Mouse (Mus musculus): ENCODE data around the gene Rxra. TPM values are rescaled to one million over a fixed set of nuclear protein-coding genes. Genes with fewer than 3 reads are reported as not detected.
A peak's percentile ranks its signal among the peaks of the same experiment; 100 is the strongest.

Gene Rxra
- polyA plus RNA-seq, 1 experiment from 2014 or later, result 4.2 TPM

- peak overlapping the region; percentile 74 for H3K4me3 ChIP-seq (ENCODE audit: low read depth, low read length)
- WGBS (ENCODE audit: insufficient replicate concordance), result under 1% methylated on average over 66 of the region's 77 CpGs
- no peaks in the 10 kb centered on the region for H3K9me3 ChIP-seq (replicated peaks; ENCODE audit: control insufficient read depth, low read length)
- peaks cover 47% of the 10 kb centered on the region for H3K4me1 ChIP-seq (ENCODE audit: control insufficient read depth, insufficient read depth, low read length)
- peak overlapping the region; percentile 96 for H3K9ac ChIP-seq (ENCODE audit: low read depth, low read length)
- no peak for ATAC-seq (replicated peaks; ENCODE audit: insufficient number of reproducible peaks, low FRiP score, low TSS enrichment)
- H3K27ac ChIP-seq (ENCODE audit: low read depth, low read length), result peak overlapping the region; percentile 95
- H3K27me3 ChIP-seq (ENCODE audit: control insufficient read depth, insufficient read depth, low read length), result peaks cover 12% of the 10 kb centered on the region; the same call in 1 of the 2 replicates
- H3K36me3 ChIP-seq (ENCODE audit: control insufficient read depth, insufficient read depth, low read length), result no peaks in the 10 kb centered on the region
- H3K4me2 ChIP-seq, result peak overlapping the region; percentile 98
These were observed 1.4 kb downstream of the Rxra start for GRCm38 (mm10) chr2:27677411-27678310.

GRCm38 (mm10) chr2:27678331-27678730, 2.1 kb downstream of the Rxra start:
- Histone ChIP-seq H3K36me3 (ENCODE audit: control insufficient read depth, insufficient read depth, low read length) (no peaks in the 10 kb centered on the region), H3K27ac (ENCODE audit: low read depth, low read length) (peak overlapping the region; percentile 95), H3K9me3 (replicated peaks; ENCODE audit: control insufficient read depth, low read length) (no peaks in the 10 kb centered on the region), H3K9ac (ENCODE audit: low read depth, low read length) (peak overlapping the region; percentile 96), H3K27me3 (ENCODE audit: control insufficient read depth, insufficient read depth, low read length) (peaks cover 12% of the 10 kb centered on the region; the same call in 1 of the 2 replicates), H3K4me3 (ENCODE audit: low read depth, low read length) (peak overlapping the region; percentile 74), H3K4me1 (ENCODE audit: control insufficient read depth, insufficient read depth, low read length) (peaks cover 52% of the 10 kb centered on the region), H3K4me2 (peak overlapping the region; percentile 98)
- ATAC-seq (replicated peaks; ENCODE audit: insufficient number of reproducible peaks, low FRiP score, low TSS enrichment), result no peak
- 21% methylated on average over 4 of the region's 4 CpGs for WGBS (ENCODE audit: insufficient replicate concordance)

GRCm38 (mm10) chr2:27678836-27679480, 2.7 kb downstream of the Rxra start:
- Histone ChIP-seq H3K27ac (ENCODE audit: low read depth, low read length) (peak overlapping the region; percentile 95), H3K4me2 (peak overlapping the region; percentile 98), H3K9ac (ENCODE audit: low read depth, low read length) (peak overlapping the region; percentile 96), H3K4me1 (ENCODE audit: control insufficient read depth, insufficient read depth, low read length) (peaks cover 55% of the 10 kb centered on the region), H3K9me3 (replicated peaks; ENCODE audit: control insufficient read depth, low read length) (no peaks in the 10 kb centered on the region), H3K36me3 (ENCODE audit: control insufficient read depth, insufficient read depth, low read length) (no peaks in the 10 kb centered on the region), H3K4me3 (ENCODE audit: low read depth, low read length) (peak overlapping the region; percentile 74), H3K27me3 (ENCODE audit: control insufficient read depth, insufficient read depth, low read length) (peaks cover 11% of the 10 kb centered on the region; the same call in 1 of the 2 replicates)
- no peak for ATAC-seq (replicated peaks; ENCODE audit: insufficient number of reproducible peaks, low FRiP score, low TSS enrichment)
- 29% methylated on average over 7 of the region's 7 CpGs for WGBS (ENCODE audit: insufficient replicate concordance)

GRCm38 (mm10) chr2:27679621-27680025, 3.4 kb downstream of the Rxra start:
- Histone ChIP-seq H3K4me2 (peak overlapping the region; percentile 98), H3K36me3 (ENCODE audit: control insufficient read depth, insufficient read depth, low read length) (no peaks in the 10 kb centered on the region), H3K9me3 (replicated peaks; ENCODE audit: control insufficient read depth, low read length) (no peaks in the 10 kb centered on the region), H3K9ac (ENCODE audit: low read depth, low read length) (peak overlapping the region; percentile 96), H3K27ac (ENCODE audit: low read depth, low read length) (peak overlapping the region; percentile 95), H3K27me3 (ENCODE audit: control insufficient read depth, insufficient read depth, low read length) (peaks cover 5% of the 10 kb centered on the region; the same call in 1 of the 2 replicates), H3K4me1 (ENCODE audit: control insufficient read depth, insufficient read depth, low read length) (peaks cover 62% of the 10 kb centered on the region), H3K4me3 (ENCODE audit: low read depth, low read length) (peak overlapping the region; percentile 74)
- ATAC-seq (replicated peaks; ENCODE audit: insufficient number of reproducible peaks, low FRiP score, low TSS enrichment), result 0 out of 2 replicates have a peak, but pooled peaks have one; percentile 21
- WGBS (ENCODE audit: insufficient replicate concordance), result 19% methylated on average over 3 of the region's 3 CpGs

GRCm38 (mm10) chr2:27680058-27680457, 3.8 kb downstream of the Rxra start:
- 40% methylated on average over 6 of the region's 6 CpGs for WGBS (ENCODE audit: insufficient replicate concordance)
- 0 out of 2 replicates have a peak, but pooled peaks cover 3% of the 10 kb centered on the region for H3K27me3 ChIP-seq (ENCODE audit: control insufficient read depth, insufficient read depth, low read length)
- H3K27ac ChIP-seq (ENCODE audit: low read depth, low read length), result peak overlapping the region; percentile 95
- H3K4me2 ChIP-seq, result peak overlapping the region; percentile 98
- 0 out of 2 replicates have a peak, but pooled peaks have one; percentile 7 for ATAC-seq (replicated peaks; ENCODE audit: insufficient number of reproducible peaks, low FRiP score, low TSS enrichment)
- H3K4me3 ChIP-seq (ENCODE audit: low read depth, low read length), result peak overlapping the region; percentile 25
- H3K9me3 ChIP-seq (replicated peaks; ENCODE audit: control insufficient read depth, low read length), result no peaks in the 10 kb centered on the region
- H3K4me1 ChIP-seq (ENCODE audit: control insufficient read depth, insufficient read depth, low read length), result peaks cover 66% of the 10 kb centered on the region
- peak overlapping the region; percentile 70 for H3K9ac ChIP-seq (ENCODE audit: low read depth, low read length)
- no peaks in the 10 kb centered on the region for H3K36me3 ChIP-seq (ENCODE audit: control insufficient read depth, insufficient read depth, low read length)

GRCm38 (mm10) chr2:27680595-27680994, 4.4 kb downstream of the Rxra start:
- ATAC-seq (replicated peaks; ENCODE audit: insufficient number of reproducible peaks, low FRiP score, low TSS enrichment), result no peak
- H3K4me1 ChIP-seq (ENCODE audit: control insufficient read depth, insufficient read depth, low read length), result peaks cover 66% of the 10 kb centered on the region
- H3K4me3 ChIP-seq (ENCODE audit: low read depth, low read length), result no peak overlapping the region
- peak overlapping the region; percentile 95; the same call in 1 of the 2 replicates for H3K27ac ChIP-seq (ENCODE audit: low read depth, low read length)
- H3K36me3 ChIP-seq (ENCODE audit: control insufficient read depth, insufficient read depth, low read length), result no peaks in the 10 kb centered on the region
- peak overlapping the region; percentile 98 for H3K4me2 ChIP-seq
- 62% methylated on average over 4 of the region's 4 CpGs for WGBS (ENCODE audit: insufficient replicate concordance)
- peak overlapping the region; percentile 70 for H3K9ac ChIP-seq (ENCODE audit: low read depth, low read length)
- no peaks in the 10 kb centered on the region for H3K9me3 ChIP-seq (replicated peaks; ENCODE audit: control insufficient read depth, low read length)
- H3K27me3 ChIP-seq (ENCODE audit: control insufficient read depth, insufficient read depth, low read length), result no peaks in the 10 kb centered on the region

GRCm38 (mm10) chr2:27681426-27681825, 5.2 kb downstream of the Rxra start:
- Histone ChIP-seq H3K4me3 (ENCODE audit: low read depth, low read length) (no peak overlapping the region), H3K36me3 (ENCODE audit: control insufficient read depth, insufficient read depth, low read length) (no peaks in the 10 kb centered on the region), H3K9me3 (replicated peaks; ENCODE audit: control insufficient read depth, low read length) (no peaks in the 10 kb centered on the region), H3K27ac (ENCODE audit: low read depth, low read length) (no peak overlapping the region), H3K4me1 (ENCODE audit: control insufficient read depth, insufficient read depth, low read length) (peaks cover 74% of the 10 kb centered on the region), H3K9ac (ENCODE audit: low read depth, low read length) (no peak overlapping the region), H3K27me3 (ENCODE audit: control insufficient read depth, insufficient read depth, low read length) (no peaks in the 10 kb centered on the region), H3K4me2 (no peak overlapping the region)
- 79% methylated on average over 4 of the region's 4 CpGs for WGBS (ENCODE audit: insufficient replicate concordance)
- ATAC-seq (replicated peaks; ENCODE audit: insufficient number of reproducible peaks, low FRiP score, low TSS enrichment), result no peak

- Histone ChIP-seq H3K4me1 (ENCODE audit: control insufficient read depth, insufficient read depth, low read length) (peaks cover 81% of the 10 kb centered on the region), H3K9ac (ENCODE audit: low read depth, low read length) (no peak overlapping the region), H3K4me2 (no peak overlapping the region), H3K27ac (ENCODE audit: low read depth, low read length) (no peak overlapping the region), H3K4me3 (ENCODE audit: low read depth, low read length) (no peak overlapping the region), H3K36me3 (ENCODE audit: control insufficient read depth, insufficient read depth, low read length) (no peaks in the 10 kb centered on the region), H3K9me3 (replicated peaks; ENCODE audit: control insufficient read depth, low read length) (no peaks in the 10 kb centered on the region), H3K27me3 (ENCODE audit: control insufficient read depth, insufficient read depth, low read length) (no peaks in the 10 kb centered on the region)
- no peak for ATAC-seq (replicated peaks; ENCODE audit: insufficient number of reproducible peaks, low FRiP score, low TSS enrichment)
- WGBS (ENCODE audit: insufficient replicate concordance), result 61% methylated on average over 5 of the region's 5 CpGs
These were observed 5.9 kb downstream of the Rxra start for GRCm38 (mm10) chr2:27682096-27682495.
